Mouse (Mus musculus): ENCODE data around the gene Cfap46.

DNA sequence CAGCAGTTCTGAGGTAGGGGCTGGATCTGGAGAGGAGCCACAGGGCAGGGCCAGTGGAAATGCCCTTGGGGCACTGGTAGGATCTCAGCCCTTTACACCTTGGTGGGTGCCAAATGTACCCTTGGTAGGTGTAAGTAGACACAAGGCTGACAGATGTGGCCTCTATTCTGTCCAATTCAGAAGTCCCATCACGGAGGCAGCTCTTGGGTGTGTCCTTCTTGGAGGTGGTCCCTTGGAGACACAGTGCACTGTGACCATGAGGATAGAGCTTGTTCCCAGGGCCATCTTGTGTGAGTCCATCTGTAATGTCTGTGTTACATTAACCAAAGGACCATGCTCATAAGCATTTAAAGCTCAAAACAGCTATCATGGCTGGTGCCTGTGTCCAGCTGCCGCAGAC lies 37.6 kb upstream of the Cfap46 start:
- TF ChIP-seq CTCF (IDR thresholded peaks at IDR 0.05; ENCODE audit: control insufficient read depth, insufficient read depth, low read length) (no peak), POLR2A (IDR thresholded peaks at IDR 0.05; ENCODE audit: borderline replicate concordance, control insufficient read depth, low read depth, low read length) (no peak)
